Mouse (Mus musculus) stomach, postnatal 0 days (tissue): ENCODE data around the gene Map3k6. TPM values are rescaled to one million over a fixed set of nuclear protein-coding genes. Genes with fewer than 3 reads are reported as not detected.

Source experiments
- ATAC-seq: fragments of 200-750 bp; cut with Nextera tagmentation; 2 replicates; pipeline ENCODE4 v1.8.0; 2017; ENCODE audit not compliant: low FRiP score, low TSS enrichment
- DNase-seq: peaks from one replicate; pipeline ENCODE4 v3.0.0-alpha.2; 2016; ENCODE audit warnings: low spot score
- H3K27ac ChIP-seq: fragments of 300-500 bp; sonication (generic); replicated peaks from 2 replicates; pipeline ENCODE4 v1.5.1; 2014; ENCODE audit warnings: mild to moderate bottlenecking, control low read depth
- H3K27me3 ChIP-seq: fragments of 300-500 bp; sonication (generic); 2 replicates; pipeline ENCODE4 v1.6.1; 2014; ENCODE audit warnings: low read length; ENCODE audit not compliant: control insufficient read depth, insufficient read depth
- H3K36me3 ChIP-seq: fragments of 300-500 bp; sonication (generic); 2 replicates; pipeline ENCODE4 v1.6.1; 2014; ENCODE audit warnings: low read length, mixed read lengths; ENCODE audit not compliant: control insufficient read depth, insufficient read depth
- H3K4me1 ChIP-seq: fragments of 300-500 bp; sonication (generic); replicated peaks from 2 replicates; pipeline ENCODE4 v1.6.1; 2014; ENCODE audit warnings: antibody characterized with exemption; ENCODE audit not compliant: control insufficient read depth, insufficient read depth
- H3K4me2 ChIP-seq: fragments of 300-500 bp; sonication (generic); replicated peaks from 2 replicates; pipeline ENCODE4 v1.6.1; 2014; ENCODE audit warnings: low read depth, mild to moderate bottlenecking, control low read depth, moderate library complexity
- H3K4me3 ChIP-seq: fragments of 300-500 bp; sonication (generic); 2 replicates; pipeline ENCODE4 v1.5.1; 2014; ENCODE audit warnings: low read depth, low read length, control low read depth
- H3K9ac ChIP-seq: fragments of 300-500 bp; sonication (generic); 2 replicates; pipeline ENCODE4 v1.6.1; 2014; ENCODE audit warnings: mild to moderate bottlenecking, low read length, control low read depth, mixed read lengths
- H3K9me3 ChIP-seq: fragments of 300-500 bp; sonication (generic); 2 replicates; pipeline ENCODE4 v1.6.1; 2016; ENCODE audit warnings: low read length; ENCODE audit not compliant: control insufficient read depth
- CTCF ChIP-seq: IDR thresholded peaks from 2 replicates; pipeline ENCODE4 v1.5.1; 2016; ENCODE audit warnings: antibody characterized with exemption, low read depth, mild to moderate bottlenecking, moderate library complexity
- EP300 ChIP-seq: optimal IDR thresholded peaks from 2 replicates; pipeline ENCODE3; 2016; ENCODE audit warnings: antibody characterized with exemption
- WGBS: fragments of 180-500 bp; shearing (Covaris S2); extraction: QIAGEN DNeasy Blood & Tissue Kit; methylation state at CpG from one replicate; pipeline ENCODE4 v1.1.7; 2014; 5-methylcytosine and 5-hydroxymethylcytosine counted together
- polyA plus RNA-seq: library from polyadenylated mRNA; unstranded; fragments of >200 nt; fragmentation: Nextera tagmentation; extraction: Ambion mirVana; gene quantifications from 2 replicates; pipeline ENCODE4 v1.2.1, GENCODE M21; 2015

Gene Map3k6
- polyA plus RNA-seq, 1 experiment from 2014 or later, result 17.6 TPM

DNA sequence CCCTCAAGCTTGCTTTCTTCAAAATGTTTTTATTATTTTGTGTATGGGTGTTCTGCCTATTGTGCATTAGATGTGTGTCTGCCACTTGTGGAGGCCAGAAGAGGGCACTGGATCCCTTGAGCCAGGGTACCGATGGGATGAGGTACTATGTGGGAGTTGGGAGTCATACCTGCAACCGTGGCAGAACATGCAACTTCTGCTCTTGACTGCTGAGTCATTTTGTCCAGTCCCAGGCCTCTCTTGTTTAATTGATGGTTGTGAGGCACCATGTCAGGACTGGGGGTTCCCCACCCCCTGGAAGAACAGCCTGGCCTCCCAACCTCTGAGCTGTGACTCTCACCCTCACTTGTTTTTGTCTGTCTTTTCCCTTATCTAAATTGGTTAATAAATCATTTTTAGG lies 23.9 kb downstream of the Map3k6 start:
- no peaks in the 10 kb centered on the region for H3K4me1 ChIP-seq
- ATAC-seq, result no peak
- WGBS, result 89% methylated on average over 2 of the region's 2 CpGs
- H3K9me3 ChIP-seq, result no peaks in the 10 kb centered on the region
- H3K4me3 ChIP-seq, result no peak overlapping the region
- DNase-seq, result no peak
- no peak overlapping the region for H3K4me2 ChIP-seq
- H3K27ac ChIP-seq, result no peak overlapping the region
- no peak overlapping the region for H3K9ac ChIP-seq
- TF ChIP-seq CTCF (peak; percentile 14; the same call in 1 of the 2 replicates), EP300 (no peak)
- H3K36me3 ChIP-seq, result peaks cover 23% of the 10 kb centered on the region
- H3K27me3 ChIP-seq, result no peaks in the 10 kb centered on the region

DNA sequence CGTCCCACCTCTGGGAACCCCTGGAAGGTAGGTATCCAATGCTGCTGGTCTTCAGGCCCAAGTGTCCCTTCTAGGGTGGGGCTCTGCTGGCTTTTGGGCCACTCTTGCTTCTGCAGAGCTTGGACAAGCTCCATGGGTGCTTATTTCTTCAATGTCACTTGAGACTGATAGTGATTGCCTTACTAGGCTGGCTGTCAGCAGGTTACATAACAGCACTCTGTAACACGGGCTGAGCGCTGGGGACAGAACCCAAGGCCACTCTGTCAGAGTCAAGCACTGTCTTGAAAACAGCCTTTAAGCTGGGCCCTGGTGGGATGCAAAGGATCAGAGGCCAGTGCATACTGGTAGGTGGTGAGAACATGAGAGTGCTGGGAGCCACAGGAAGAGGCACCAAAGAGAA lies 24.7 kb downstream of the Map3k6 start:
- H3K9ac ChIP-seq, result no peak overlapping the region
- no peaks in the 10 kb centered on the region for H3K27me3 ChIP-seq
- ATAC-seq (no peak), DNase-seq (no peak)
- H3K4me2 ChIP-seq, result no peak overlapping the region
- 89% methylated on average over 3 of the region's 3 CpGs for WGBS
- peaks cover 23% of the 10 kb centered on the region for H3K36me3 ChIP-seq
- no peak overlapping the region for H3K27ac ChIP-seq
- no peak overlapping the region for H3K4me3 ChIP-seq
- H3K9me3 ChIP-seq, result no peaks in the 10 kb centered on the region
- no peaks in the 10 kb centered on the region for H3K4me1 ChIP-seq
- TF ChIP-seq CTCF (no peak), EP300 (no peak)

DNA sequence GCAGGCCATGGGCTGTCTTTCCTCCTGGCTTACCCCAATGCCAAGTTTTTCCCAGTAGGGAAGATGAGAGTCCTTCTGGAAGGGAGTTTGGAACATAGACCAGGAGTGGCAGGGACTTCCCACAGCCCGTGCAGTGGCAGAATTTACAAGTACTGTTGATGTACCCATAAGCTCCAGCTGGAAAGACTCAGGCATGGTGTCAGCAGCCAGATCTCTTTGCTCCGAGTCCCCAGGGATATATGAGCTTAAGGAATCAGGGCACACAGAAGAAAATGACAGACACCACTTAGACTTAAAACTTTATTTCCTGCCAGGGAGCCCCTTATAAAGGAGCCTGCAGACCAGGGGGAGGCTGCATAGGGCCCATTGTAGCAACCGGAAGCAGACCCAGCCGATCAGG lies 25.1 kb downstream of the Map3k6 start:
- peaks cover 23% of the 10 kb centered on the region for H3K36me3 ChIP-seq
- ATAC-seq (no peak), DNase-seq (no peak)
- H3K4me2 ChIP-seq, result no peak overlapping the region
- H3K9ac ChIP-seq, result no peak overlapping the region
- no peaks in the 10 kb centered on the region for H3K27me3 ChIP-seq
- H3K4me1 ChIP-seq, result no peaks in the 10 kb centered on the region
- TF ChIP-seq EP300 (no peak), CTCF (no peak)
- WGBS, result 70% methylated on average over 4 of the region's 4 CpGs
- H3K27ac ChIP-seq, result no peak overlapping the region
- no peak overlapping the region for H3K4me3 ChIP-seq
- no peaks in the 10 kb centered on the region for H3K9me3 ChIP-seq

GRCm38 (mm10) chr4:133266248-133266880 lies 25.7 kb downstream of the Map3k6 start:
- no peak for ATAC-seq
- H3K4me1 ChIP-seq, result no peaks in the 10 kb centered on the region
- H3K9ac ChIP-seq, result no peak overlapping the region; the same call in 1 of the 2 replicates
- DNase-seq, result no peak
- H3K36me3 ChIP-seq, result peaks cover 23% of the 10 kb centered on the region
- TF ChIP-seq EP300, result no peak
- no peak overlapping the region for H3K4me2 ChIP-seq
- H3K27me3 ChIP-seq, result no peaks in the 10 kb centered on the region
- H3K27ac ChIP-seq, result no peak overlapping the region
- 90% methylated on average over 12 of the region's 12 CpGs for WGBS
- no peak overlapping the region for H3K4me3 ChIP-seq
- no peaks in the 10 kb centered on the region for H3K9me3 ChIP-seq

DNA sequence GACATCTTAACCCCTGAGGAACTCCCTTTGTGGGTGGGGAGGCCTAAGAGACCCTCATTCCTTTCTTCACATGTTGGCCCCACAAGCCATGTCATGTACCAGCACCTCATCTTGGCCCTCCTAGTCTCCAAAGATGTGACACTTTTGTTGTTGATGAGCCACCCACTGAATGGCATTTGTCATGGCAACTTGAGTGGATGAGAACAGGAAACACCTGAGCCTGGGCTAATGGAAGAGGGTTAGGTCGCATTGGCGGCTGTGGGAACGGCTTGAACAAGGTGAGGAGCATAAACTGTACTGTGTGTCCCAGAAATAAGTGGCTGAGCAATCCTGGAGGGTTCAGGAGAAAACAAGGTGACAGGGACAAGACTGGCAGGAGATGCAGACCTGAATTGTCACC lies 28.3 kb downstream of the Map3k6 start:
- no peak for ATAC-seq
- Histone ChIP-seq H3K27ac (no peak overlapping the region), H3K4me1 (no peaks in the 10 kb centered on the region), H3K36me3 (peaks cover 23% of the 10 kb centered on the region), H3K9ac (no peak overlapping the region), H3K4me2 (no peak overlapping the region), H3K4me3 (no peak overlapping the region), H3K27me3 (no peaks in the 10 kb centered on the region), H3K9me3 (no peaks in the 10 kb centered on the region)
- no peak for DNase-seq
- TF ChIP-seq CTCF (no peak), EP300 (no peak)
- 94% methylated on average over 3 of the region's 3 CpGs for WGBS

DNA sequence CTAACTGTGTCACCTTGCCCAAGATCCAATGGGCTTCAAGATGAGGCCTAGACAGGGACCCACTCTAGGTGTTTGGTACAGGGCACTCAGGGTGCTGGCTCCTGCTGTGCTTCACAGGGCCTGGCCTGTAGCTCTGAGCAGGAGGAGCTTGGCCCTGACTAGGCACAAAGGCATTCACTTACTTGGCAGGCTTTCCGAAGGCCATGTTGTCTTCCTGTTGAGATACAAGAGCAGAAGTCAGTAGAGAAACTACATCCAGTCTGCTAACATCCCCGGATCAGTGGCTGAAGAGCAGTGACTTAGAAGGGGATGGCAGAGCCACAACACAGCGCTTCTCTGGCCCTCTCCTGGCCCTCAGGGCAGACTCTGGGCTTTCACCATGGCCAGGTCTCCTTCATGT lies 29.0 kb downstream of the Map3k6 start:
- DNase-seq, result no peak
- H3K36me3 ChIP-seq, result peaks cover 23% of the 10 kb centered on the region
- no peak for TF ChIP-seq CTCF
- no peak for TF ChIP-seq EP300

More for the DNA sequence above, 29.0 kb downstream of the Map3k6 start:
- 75% methylated on average over 3 of the region's 3 CpGs for WGBS
- Histone ChIP-seq H3K4me2 (no peak overlapping the region), H3K27ac (no peak overlapping the region), H3K4me3 (no peak overlapping the region), H3K27me3 (no peaks in the 10 kb centered on the region), H3K4me1 (no peaks in the 10 kb centered on the region), H3K9me3 (no peaks in the 10 kb centered on the region), H3K9ac (no peak overlapping the region)
- no peak for ATAC-seq
